30 mouse cellular contexts compared by ENCODE assay signal in genomic region chr14:76374601-76375000, GRCm38 (mm10). TPM values are rescaled to one million over a fixed set of nuclear protein-coding genes. Genes with fewer than 3 reads are reported as not detected.
DNase-seq lines count a peak whose midpoint lies in the region; TF ChIP-seq lines count a peak whose summit lies in the region.
"Had no signal": no experiment of that assay in that cellular context is flagged by ENCODE, and none has a peak within 500 bp of the region (broad histone marks: within the 10 kb centered on the region; RNA-seq: fewer than 3 reads in every experiment).

No protein-coding gene starts in this region.

- peak; percentile 4 for DNase-seq in adrenal gland, postnatal 14 days
- DNase-seq in adrenal gland, adult (ENCODE audit: inconsistent age in 2 of 2, low spot score in 1 of 2), result no peak
- DNase-seq in layer of hippocampus, postnatal 14 days (ENCODE audit: low spot score in 2 of 2), result peak; percentile 9 to 29
- DNase-seq in layer of hippocampus, adult 8-10 months (ENCODE audit: low spot score in 2 of 2), result no peak
- DNase-seq in 3T3-L1 (ENCODE audit: low read depth, low spot score), result peak; percentile 6
- no peak for DNase-seq in urinary bladder, postnatal 10 days (ENCODE audit: low spot score)
- DNase-seq: adrenal gland, adult 2 months; cerebellum, adult 11 months; cerebellum, adult 9-10 months; cerebellum, postnatal 36 days; gastrocnemius, postnatal 14 days; heart, postnatal 4 days; kidney, adult 9 months; kidney, postnatal 10 days; layer of hippocampus, postnatal 36 days; liver, embryonic 13.5 days; lung, adult 18-20 months; right cerebral cortex, postnatal 25 days had no signal

- no peak for TF ChIP-seq POLR2A in embryonic fibroblast, embryonic 13.5 days (IDR thresholded peaks at IDR 0.05; ENCODE audit: low read depth, low read length)

- TF ChIP-seq CTCF in embryonic fibroblast, embryonic 13.5 days (IDR thresholded peaks at IDR 0.05; ENCODE audit: borderline replicate concordance, insufficient read depth, low read length), result no peak

- peaks cover 3% of the 10 kb centered on the region for H3K4me1 ChIP-seq in embryonic fibroblast, embryonic 13.5 days (ENCODE audit: control insufficient read depth, insufficient read depth, low read length)
- H3K4me1 ChIP-seq: heart, embryonic 10.5 days; heart, embryonic 15.5 days; limb, embryonic 15.5 days; liver, embryonic 13.5 days; midbrain, embryonic 10.5 days; midbrain, embryonic 15.5 days; stomach, embryonic 15.5 days had no signal

- H3K4me3 ChIP-seq in embryonic fibroblast, embryonic 13.5 days (ENCODE audit: insufficient read depth, low read length), result no peak overlapping the region
- H3K4me3 ChIP-seq: embryonic facial prominence, embryonic 12.5 days; erythroblast, embryonic 14.5 days; heart, embryonic 10.5 days; heart, embryonic 15.5 days; layer of hippocampus, adult 2 months; limb, embryonic 10.5 days; limb, embryonic 15.5 days; liver, embryonic 13.5 days; midbrain, embryonic 10.5 days; midbrain, embryonic 15.5 days; stomach, embryonic 15.5 days had no signal

- H3K27ac ChIP-seq in embryonic fibroblast, embryonic 13.5 days (ENCODE audit: insufficient read depth, low read length), result peak overlapping the region; percentile 13; the same call in 1 of the 2 replicates
- H3K27ac ChIP-seq: embryonic facial prominence, embryonic 12.5 days; heart, embryonic 10.5 days; heart, embryonic 15.5 days; hindbrain, embryonic 14.5 days; layer of hippocampus, adult 2 months; limb, embryonic 10.5 days; limb, embryonic 15.5 days; liver, embryonic 13.5 days; midbrain, embryonic 10.5 days; midbrain, embryonic 15.5 days; stomach, embryonic 15.5 days had no signal

RNA-seq across cellular contexts. Expression of gene Tsc22d1, which starts 40.2 kb away (rescaled TPM):
- total RNA-seq in adrenal gland, postnatal 14 days (2021), result 788 and 846 TPM in 2 replicates
- total RNA-seq in layer of hippocampus, postnatal 14 days (2021), result 100 to 1,000 TPM; 567 to 576 TPM
- total RNA-seq in layer of hippocampus, adult 8-10 months (2022), result 100 to 1,000 TPM; 443 to 537 (median 496) TPM
- 231 and 370 TPM in 2 replicates for polyA plus RNA-seq in embryonic fibroblast, embryonic 13.5 days (2011; ENCODE audit: insufficient read length, low read depth, missing spikeins)

Comparison
In these comparisons a context has a peak if more than half of its experiments do, and no peak if none do; other contexts are left out.
1. DNase-seq: peak in adrenal gland, postnatal 14 days (single experiment), layer of hippocampus, postnatal 14 days (2 of 2) and 3T3-L1 (single experiment); none in adrenal gland, adult (0 of 2), layer of hippocampus, adult 8-10 months (0 of 2) and urinary bladder, postnatal 10 days (single experiment).